ENCODE assay signal across 28 mouse cellular contexts in genomic region chr19:4218293-4218692, GRCm38 (mm10). TPM values are rescaled to one million over a fixed set of nuclear protein-coding genes. Genes with fewer than 3 reads are reported as not detected.
DNase-seq lines count a peak whose midpoint lies in the region; ATAC-seq lines count a peak whose summit lies in the region.
"Had no signal": no experiment of that assay in that cellular context is flagged by ENCODE, and none has a peak within 500 bp of the region (broad histone marks: within the 10 kb centered on the region; RNA-seq: fewer than 3 reads in every experiment).

No protein-coding gene starts in this region.

- H3K27ac ChIP-seq in heart, embryonic 13.5 days (replicated peaks) = no peak overlapping the region
- H3K27ac ChIP-seq in heart, embryonic 11.5 days (ENCODE audit: low read depth, low read length) = no peak overlapping the region
- peak overlapping the region; percentile 94 for H3K27ac ChIP-seq in intestine, embryonic 14.5 days (ENCODE audit: low read depth)
- H3K27ac ChIP-seq: limb, embryonic 15.5 days; lung, embryonic 15.5 days; midbrain, embryonic 12.5 days; neural tube, embryonic 15.5 days had no signal

- H3K9ac ChIP-seq in heart, embryonic 13.5 days = 0 out of 2 replicates have a peak overlapping the region, but pooled peaks have one; percentile 38
- H3K9ac ChIP-seq in heart, embryonic 11.5 days (ENCODE audit: low read depth, low read length) = no peak overlapping the region
- H3K9ac ChIP-seq in intestine, embryonic 14.5 days (ENCODE audit: low read length) = no peak overlapping the region
- H3K9ac ChIP-seq: forebrain, postnatal 0 days; limb, embryonic 15.5 days; lung, embryonic 15.5 days; midbrain, embryonic 12.5 days; neural tube, embryonic 15.5 days had no signal

- WGBS in heart, embryonic 13.5 days = 70% methylated on average over 4 of the region's 11 CpGs
- WGBS in heart, embryonic 11.5 days (ENCODE audit: insufficient replicate concordance) = 78% methylated on average over 11 of the region's 11 CpGs
- 53% methylated on average over 11 of the region's 11 CpGs for WGBS in intestine, embryonic 14.5 days

- H3K9me3 ChIP-seq in heart, embryonic 13.5 days = no peaks in the 10 kb centered on the region
- no peaks in the 10 kb centered on the region for H3K9me3 ChIP-seq in heart, embryonic 11.5 days (replicated peaks; ENCODE audit: control insufficient read depth, low read length)
- H3K9me3 ChIP-seq in intestine, embryonic 14.5 days (ENCODE audit: control insufficient read depth, low read length) = no peaks in the 10 kb centered on the region
- H3K9me3 ChIP-seq: limb, embryonic 15.5 days; lung, embryonic 15.5 days; midbrain, embryonic 12.5 days; neural tube, embryonic 15.5 days had no signal

- no peaks in the 10 kb centered on the region for H3K36me3 ChIP-seq in heart, embryonic 13.5 days
- no peaks in the 10 kb centered on the region for H3K36me3 ChIP-seq in heart, embryonic 11.5 days (ENCODE audit: control insufficient read depth, insufficient read depth, low read length)
- peaks cover 7% of the 10 kb centered on the region for H3K36me3 ChIP-seq in intestine, embryonic 14.5 days (ENCODE audit: control insufficient read depth, insufficient read depth, low read length)
- H3K36me3 ChIP-seq: lung, embryonic 15.5 days; midbrain, embryonic 12.5 days; neural tube, embryonic 15.5 days had no signal

- ATAC-seq in heart, embryonic 13.5 days (ENCODE audit: extremely low read depth, insufficient number of reproducible peaks, low FRiP score, low TSS enrichment) = no peak
- no peak for ATAC-seq in heart, embryonic 11.5 days (replicated peaks; ENCODE audit: insufficient number of reproducible peaks, low FRiP score, low TSS enrichment)
- no peak for ATAC-seq in intestine, embryonic 14.5 days (replicated peaks; ENCODE audit: low FRiP score, low TSS enrichment, low read depth)
- ATAC-seq: forebrain, postnatal 0 days; Patski had no signal

- H3K4me3 ChIP-seq in heart, embryonic 13.5 days = no peak overlapping the region
- no peak overlapping the region for H3K4me3 ChIP-seq in heart, embryonic 11.5 days (ENCODE audit: low read depth, low read length)
- no peak overlapping the region for H3K4me3 ChIP-seq in intestine, embryonic 14.5 days (ENCODE audit: low read depth, low read length)
- H3K4me3 ChIP-seq: erythroblast, embryonic 14.5 days; limb, embryonic 15.5 days; lung, embryonic 15.5 days; midbrain, embryonic 12.5 days; neural tube, embryonic 15.5 days had no signal

- peaks cover 89% of the 10 kb centered on the region for H3K27me3 ChIP-seq in heart, embryonic 13.5 days (replicated peaks)
- peaks cover 52% of the 10 kb centered on the region for H3K27me3 ChIP-seq in heart, embryonic 11.5 days (ENCODE audit: control insufficient read depth, insufficient read depth, low read length)
- H3K27me3 ChIP-seq in intestine, embryonic 14.5 days (replicated peaks; ENCODE audit: control insufficient read depth, insufficient read depth, low read length) = no peaks in the 10 kb centered on the region
- H3K27me3 ChIP-seq: limb, embryonic 15.5 days; lung, embryonic 15.5 days; Patski had no signal

- peaks cover 78% of the 10 kb centered on the region for H3K4me1 ChIP-seq in heart, embryonic 13.5 days
- H3K4me1 ChIP-seq in heart, embryonic 11.5 days (ENCODE audit: control insufficient read depth, insufficient read depth, low read length) = peaks cover 53% of the 10 kb centered on the region
- peaks cover 74% of the 10 kb centered on the region for H3K4me1 ChIP-seq in intestine, embryonic 14.5 days (replicated peaks; ENCODE audit: control insufficient read depth, insufficient read depth, low read length)

- H3K4me2 ChIP-seq in heart, embryonic 13.5 days = no peak overlapping the region
- no peak overlapping the region for H3K4me2 ChIP-seq in heart, embryonic 11.5 days
- H3K4me2 ChIP-seq in intestine, embryonic 14.5 days (ENCODE audit: low read length) = peak overlapping the region; percentile 81; the same call in 1 of the 2 replicates
- H3K4me2 ChIP-seq: limb, embryonic 15.5 days; lung, embryonic 15.5 days; midbrain, embryonic 12.5 days; neural tube, embryonic 15.5 days had no signal

- DNase-seq in CD4-positive helper T cell, adult 2 months (ENCODE audit: low read depth, low spot score) = peak; percentile 36
- no peak for DNase-seq in intestine, embryonic 14.5 days (ENCODE audit: low spot score)
- peak; percentile 22 for DNase-seq in naive thymus-derived CD4-positive, alpha-beta T cell, adult 2 months (ENCODE audit: low read depth)
- no peak for DNase-seq in adrenal gland, adult 2 months
- no peak for DNase-seq in lung, postnatal 4 days
- no peak for DNase-seq in spleen, postnatal 14 days (ENCODE audit: low spot score in 2 of 2)
- DNase-seq: adrenal gland, postnatal 36 days; cerebellum, adult 9-10 months; forebrain, postnatal 0 days; kidney, adult 18-20 months; kidney, postnatal 14 days; right cerebral cortex, postnatal 25 days had no signal

RNA-seq across cellular contexts. Expression of gene AC109138.7, which starts 4.1 kb away (rescaled TPM):
- polyA plus RNA-seq in heart, embryonic 13.5 days (2015; fragmentation: Nextera tagmentation; extraction: Ambion mirVana) = not detected in 2 replicates
- not detected in 2 replicates for polyA plus RNA-seq in heart, embryonic 11.5 days (2014; fragmentation: Nextera tagmentation; extraction: Ambion mirVana)
- polyA plus RNA-seq in intestine, embryonic 14.5 days (2014; fragmentation: Nextera tagmentation; extraction: Ambion mirVana) = not detected in 2 replicates
- not detected for total RNA-seq in adrenal gland, adult 2 months (2021)
- not detected in 2 replicates for polyA plus RNA-seq in adrenal gland, adult 2 months (2012; rRNA removed)
- total RNA-seq: adrenal gland, postnatal 36 days; forebrain, postnatal 0 days; gastrocnemius, adult 18-20 months; granulocyte monocyte progenitor cell, adult 5-6 weeks; hematopoietic stem cell, adult 5-6 weeks; layer of hippocampus, adult 8-10 months; left cerebral cortex, adult 18-20 months had no signal
- polyA plus RNA-seq: activated CD4-positive, CD25-positive, alpha-beta regulatory T cell, adult 4 months; cortical plate, adult 2 months; erythroblast, embryonic 14.5 days; forebrain, postnatal 0 days; heart, embryonic 14.5 days; limb, embryonic 15.5 days; lung, embryonic 15.5 days; midbrain, embryonic 12.5 days; neural tube, embryonic 15.5 days had no signal

RNA-seq across cellular contexts. Expression of gene Clcf1, which starts 4.3 kb away (rescaled TPM):
- 1.1 and 1.9 TPM in 2 replicates for polyA plus RNA-seq in heart, embryonic 13.5 days (2015; fragmentation: Nextera tagmentation; extraction: Ambion mirVana)
- 1.2 and 2.5 TPM in 2 replicates for polyA plus RNA-seq in heart, embryonic 11.5 days (2014; fragmentation: Nextera tagmentation; extraction: Ambion mirVana)
- polyA plus RNA-seq in intestine, embryonic 14.5 days (2014; fragmentation: Nextera tagmentation; extraction: Ambion mirVana) = 6.9 and 7.5 TPM in 2 replicates
- total RNA-seq in adrenal gland, adult 2 months (2021) = 1 to 10 TPM; 5.5 to 9.0 TPM
- polyA plus RNA-seq in adrenal gland, adult 2 months (2012; rRNA removed) = 16.3 and 19.3 TPM in 2 replicates
- polyA plus RNA-seq: erythroblast, embryonic 14.5 days had no signal

RNA-seq across cellular contexts. Expression of gene Pold4, which starts 13.4 kb away (rescaled TPM):
- 19.9 and 23.5 TPM in 2 replicates for polyA plus RNA-seq in heart, embryonic 13.5 days (2015; fragmentation: Nextera tagmentation; extraction: Ambion mirVana)
- polyA plus RNA-seq in heart, embryonic 11.5 days (2014; fragmentation: Nextera tagmentation; extraction: Ambion mirVana) = 17.4 and 19.5 TPM in 2 replicates
- polyA plus RNA-seq in intestine, embryonic 14.5 days (2014; fragmentation: Nextera tagmentation; extraction: Ambion mirVana) = 30.8 and 30.9 TPM in 2 replicates
- 10 to 100 TPM; 41.9 to 52.3 TPM for total RNA-seq in adrenal gland, adult 2 months (2021)
- polyA plus RNA-seq in adrenal gland, adult 2 months (2012; rRNA removed) = 112 and 146 TPM in 2 replicates

RNA-seq across cellular contexts. Expression of gene Rad9a, which starts 16.8 kb away (rescaled TPM):
- 21.3 and 22.2 TPM in 2 replicates for polyA plus RNA-seq in heart, embryonic 13.5 days (2015; fragmentation: Nextera tagmentation; extraction: Ambion mirVana)
- 20.6 and 24.1 TPM in 2 replicates for polyA plus RNA-seq in heart, embryonic 11.5 days (2014; fragmentation: Nextera tagmentation; extraction: Ambion mirVana)
- polyA plus RNA-seq in intestine, embryonic 14.5 days (2014; fragmentation: Nextera tagmentation; extraction: Ambion mirVana) = 33.2 and 38.3 TPM in 2 replicates
- total RNA-seq in adrenal gland, adult 2 months (2021) = 10 to 100 TPM in 1 of 2 experiments, 1 to 10 TPM in 1; 6.9 to 12.3 TPM
- 16.4 and 17.2 TPM in 2 replicates for polyA plus RNA-seq in adrenal gland, adult 2 months (2012; rRNA removed)

RNA-seq across cellular contexts. Expression of gene Ppp1ca, which starts 26.4 kb away (rescaled TPM):
- 642 and 729 TPM in 2 replicates for polyA plus RNA-seq in heart, embryonic 13.5 days (2015; fragmentation: Nextera tagmentation; extraction: Ambion mirVana)
- polyA plus RNA-seq in heart, embryonic 11.5 days (2014; fragmentation: Nextera tagmentation; extraction: Ambion mirVana) = 749 and 760 TPM in 2 replicates
- polyA plus RNA-seq in intestine, embryonic 14.5 days (2014; fragmentation: Nextera tagmentation; extraction: Ambion mirVana) = 837 and 863 TPM in 2 replicates
- 100 to 1,000 TPM; 342 to 392 TPM for total RNA-seq in adrenal gland, adult 2 months (2021)
- 443 and 514 TPM in 2 replicates for polyA plus RNA-seq in adrenal gland, adult 2 months (2012; rRNA removed)

Comparison
In these comparisons a context has a peak if more than half of its experiments do, and no peak if none do; other contexts are left out.
1. DNase-seq: peak in CD4-positive helper T cell, adult 2 months (single experiment) and naive thymus-derived CD4-positive, alpha-beta T cell, adult 2 months (single experiment); none in intestine, embryonic 14.5 days (single experiment), adrenal gland, adult 2 months (single experiment), lung, postnatal 4 days (0 of 2) and spleen, postnatal 14 days (0 of 2).